Mouse (Mus musculus) frontal cortex, postnatal 25 days (tissue): ENCODE measurements around the gene Epm2a.
"Not testable (repeated sequence)": the region's sequence is repeated elsewhere in the genome, so short reads cannot be mapped to it uniquely, and the experiment has no call there.

Experiments
- DNase-seq, 2 experiments: peaks; one replicate each; pipeline ENCODE4 v3.0.0; 2022; ENCODE audit warnings: low spot score in 2 of 2

The Epm2a gene

GRCm38 (mm10) chr10:11343205-11344141 is at the start of gene Epm2a:
Gene Epm2a (plus strand): TSS chr10:11343404.
- DNase-seq: peak; percentile 51 to 59

DNA sequence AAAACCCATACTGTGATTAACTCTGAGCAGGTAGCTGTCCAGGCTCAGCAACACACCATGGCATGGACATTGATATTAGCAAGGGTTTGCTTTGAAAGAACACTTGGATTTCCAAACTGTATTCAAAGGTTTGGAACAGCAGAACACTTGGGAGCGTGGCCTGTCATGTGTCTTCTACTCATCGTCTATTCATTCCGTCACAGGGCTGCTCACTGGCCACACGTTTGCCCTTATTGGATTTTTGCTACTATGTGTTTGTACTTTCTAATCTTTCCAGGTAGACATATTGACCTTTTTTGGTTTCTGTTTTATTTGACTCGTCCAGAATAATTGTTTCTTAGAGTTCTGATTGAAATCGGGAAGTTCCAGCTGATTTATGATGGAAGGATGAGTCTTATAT is 44.8 kb upstream of the Epm2a start:
- DNase-seq: no peak

GRCm38 (mm10) chr10:11305365-11306053 is 37.7 kb upstream of the Epm2a start:
- no peak for DNase-seq

DNA sequence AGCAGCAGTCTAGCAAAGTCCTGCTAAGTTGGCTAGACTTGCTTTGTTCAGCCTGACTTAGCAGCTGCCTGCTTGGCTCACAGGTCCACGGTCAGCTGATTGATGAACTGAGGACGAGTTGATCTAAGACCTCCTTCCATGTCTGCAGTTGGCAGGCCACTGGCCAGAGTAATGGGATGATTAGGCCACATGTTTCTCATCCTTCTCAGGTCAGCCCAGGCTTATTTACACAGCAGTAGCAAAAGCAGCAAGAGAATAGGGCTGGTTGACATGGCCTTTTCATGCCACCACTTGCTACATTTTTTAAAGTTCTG is 37.2 kb upstream of the Epm2a start:
- no peak for DNase-seq

DNA sequence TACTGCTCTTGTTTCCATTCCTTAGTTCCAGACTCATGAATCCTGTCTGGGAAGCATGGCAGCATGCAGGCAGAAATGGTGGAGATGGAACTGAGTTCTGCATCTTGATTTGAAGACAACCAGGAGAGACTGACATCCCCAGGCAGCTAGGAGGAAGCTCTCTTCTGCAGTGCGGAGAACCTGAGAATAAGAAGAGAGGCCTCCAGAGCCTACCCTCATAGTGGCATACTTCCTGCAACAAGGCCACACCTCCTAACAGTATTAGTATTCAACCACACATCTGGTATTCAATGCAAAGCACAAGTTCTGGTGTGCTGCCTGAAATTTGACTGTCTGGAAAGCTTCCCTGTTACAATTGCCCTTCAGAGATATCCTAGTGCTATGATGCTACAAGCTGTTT is 33.3 kb upstream of the Epm2a start:
- DNase-seq: no peak

GRCm38 (mm10) chr10:11310481-11310880 is 32.7 kb upstream of the Epm2a start:
- no peak for DNase-seq

- not testable (repeated sequence) for DNase-seq
Observed at GRCm38 (mm10) chr10:11317856-11318454, 25.2 kb upstream of the Epm2a start.

DNA sequence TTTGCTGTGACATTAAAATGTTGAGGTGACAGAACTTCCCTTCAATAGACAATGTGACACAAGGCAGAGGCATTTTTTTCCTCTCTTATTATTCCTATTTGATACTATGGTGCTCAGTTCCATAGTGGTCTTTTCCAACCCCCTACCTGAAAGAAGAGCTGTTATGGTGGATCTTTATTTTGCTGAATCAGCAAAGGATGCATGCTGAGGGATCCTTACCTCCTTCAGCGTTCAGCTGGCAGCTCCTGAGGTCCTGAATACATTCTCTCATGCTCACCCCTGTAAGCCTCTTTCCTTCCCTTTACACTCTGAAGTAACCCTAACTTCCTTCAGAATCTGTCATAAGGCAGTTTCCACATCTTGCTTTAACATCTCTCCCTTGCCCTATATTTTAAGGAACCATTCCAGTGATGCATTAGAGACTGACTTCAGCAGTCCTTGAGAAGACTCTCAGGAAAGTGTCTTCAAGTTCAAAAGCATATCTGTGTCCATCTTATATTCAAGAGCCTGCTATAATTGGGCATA is 23.7 kb upstream of the Epm2a start:
- no peak for DNase-seq

DNA sequence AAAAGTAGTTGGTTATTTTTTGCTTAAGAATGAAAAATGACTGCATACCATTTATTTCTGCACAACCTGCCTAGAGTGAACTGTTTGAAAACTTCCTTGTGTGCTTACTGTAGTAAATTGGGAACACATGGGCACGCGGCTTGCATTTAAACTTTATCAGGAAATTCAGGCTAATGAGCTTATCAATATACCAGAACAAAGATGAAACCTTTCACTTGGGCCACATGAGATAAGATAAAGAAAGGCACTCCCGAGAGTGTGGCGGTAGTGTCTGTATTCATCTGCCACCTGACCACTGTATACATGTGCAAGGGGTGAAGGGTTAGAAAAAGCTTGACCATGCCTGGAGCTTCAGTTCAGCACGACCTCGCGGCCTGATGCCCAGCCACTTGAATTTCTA is 20.9 kb upstream of the Epm2a start:
- no peak for DNase-seq

DNA sequence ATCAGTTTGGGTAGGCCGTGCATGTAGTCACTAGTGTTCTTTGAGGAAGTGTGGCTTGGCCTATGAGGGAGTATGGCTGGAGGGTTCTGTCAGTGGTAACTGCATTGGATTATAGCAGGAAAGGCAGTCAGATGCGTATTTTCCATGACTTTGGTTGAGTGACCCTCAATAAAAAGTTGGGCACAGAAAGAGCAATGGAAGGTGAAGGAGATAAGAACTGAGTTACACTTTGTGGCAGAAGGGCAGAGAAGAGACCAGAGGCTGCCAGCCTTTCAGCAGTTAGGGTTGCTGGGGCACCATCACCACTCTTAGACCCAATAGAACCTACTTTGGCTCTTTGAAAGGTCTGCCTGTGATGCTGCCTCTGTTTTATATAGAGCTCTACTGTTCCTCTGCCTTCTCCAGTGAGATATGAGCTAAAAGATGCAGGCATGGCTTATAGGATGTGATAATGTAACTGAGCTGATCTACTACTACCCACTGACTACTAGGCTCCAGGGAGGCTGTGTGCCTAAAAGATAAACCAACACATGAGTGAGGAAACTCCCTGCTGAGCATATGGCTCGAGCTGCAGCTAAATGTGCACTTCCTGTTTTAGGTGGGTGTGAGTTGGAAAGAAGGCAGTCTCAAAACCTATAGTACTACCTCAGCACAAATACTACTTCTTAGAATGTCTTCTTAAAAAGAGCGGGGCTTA is 19.9 kb upstream of the Epm2a start:
- no peak for DNase-seq

DNA sequence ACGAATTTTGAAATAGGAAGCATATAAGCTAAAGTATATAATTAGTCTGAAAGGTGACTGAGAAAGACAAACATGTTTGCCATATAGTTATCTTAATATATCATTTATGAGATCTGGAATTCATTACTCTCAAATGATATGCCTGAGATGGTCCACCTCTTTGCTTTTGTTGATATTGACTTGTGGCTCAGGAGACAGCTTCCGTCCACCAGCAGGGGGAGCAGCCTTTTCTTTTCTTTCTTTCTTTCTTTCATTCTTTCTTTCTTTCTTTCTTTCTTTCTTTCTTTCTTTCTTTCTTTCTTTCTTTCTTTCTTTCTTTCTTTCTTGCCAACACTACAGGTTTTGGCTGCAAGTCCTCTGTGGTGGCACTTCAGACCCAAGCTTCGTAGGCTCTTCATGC is 16.7 kb upstream of the Epm2a start:
- no peak for DNase-seq

DNA sequence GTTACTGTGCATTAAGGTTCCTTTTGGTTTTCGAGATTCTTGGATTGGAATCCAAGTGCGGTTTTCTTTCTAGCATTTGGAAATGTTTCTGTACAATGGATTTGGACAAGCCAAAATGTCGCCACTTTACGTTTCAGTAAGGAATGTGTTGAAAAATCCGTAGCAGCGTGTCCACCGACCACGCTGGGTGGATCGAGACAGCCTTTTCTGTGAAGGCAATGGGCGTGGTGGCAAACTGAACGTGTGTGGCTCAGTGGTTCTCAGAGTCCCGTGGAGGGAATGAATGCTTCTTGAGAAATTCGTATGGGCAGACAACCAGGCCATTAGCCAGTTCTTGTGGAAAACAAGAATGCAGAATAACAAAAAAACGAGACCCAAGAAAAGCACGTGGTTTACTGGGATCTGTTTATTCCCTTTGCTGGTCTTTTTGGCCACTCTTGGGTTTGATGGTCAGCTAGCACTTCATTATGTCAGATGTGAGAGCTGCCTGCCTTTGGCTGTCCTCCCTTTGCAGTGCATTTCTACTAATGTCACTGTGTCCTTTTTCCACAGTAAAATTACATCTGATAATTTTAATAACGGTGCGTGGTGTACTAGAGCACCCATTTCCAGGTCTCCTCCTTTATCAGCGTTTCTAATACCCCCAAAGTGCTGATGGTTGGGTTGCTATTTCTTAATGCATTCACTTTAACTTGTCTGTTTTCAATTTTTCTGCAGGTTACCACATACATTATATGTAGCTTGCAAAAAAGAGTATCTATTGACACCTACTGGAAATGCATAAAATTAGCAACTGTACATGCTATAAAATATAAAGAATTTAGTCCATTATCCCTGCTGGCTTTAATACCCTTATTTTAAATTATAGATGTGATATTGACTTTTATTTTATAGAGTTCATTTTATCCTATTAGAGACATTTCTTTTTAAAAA is 1.6 kb downstream of the Epm2a start:
- no peak for DNase-seq

DNA sequence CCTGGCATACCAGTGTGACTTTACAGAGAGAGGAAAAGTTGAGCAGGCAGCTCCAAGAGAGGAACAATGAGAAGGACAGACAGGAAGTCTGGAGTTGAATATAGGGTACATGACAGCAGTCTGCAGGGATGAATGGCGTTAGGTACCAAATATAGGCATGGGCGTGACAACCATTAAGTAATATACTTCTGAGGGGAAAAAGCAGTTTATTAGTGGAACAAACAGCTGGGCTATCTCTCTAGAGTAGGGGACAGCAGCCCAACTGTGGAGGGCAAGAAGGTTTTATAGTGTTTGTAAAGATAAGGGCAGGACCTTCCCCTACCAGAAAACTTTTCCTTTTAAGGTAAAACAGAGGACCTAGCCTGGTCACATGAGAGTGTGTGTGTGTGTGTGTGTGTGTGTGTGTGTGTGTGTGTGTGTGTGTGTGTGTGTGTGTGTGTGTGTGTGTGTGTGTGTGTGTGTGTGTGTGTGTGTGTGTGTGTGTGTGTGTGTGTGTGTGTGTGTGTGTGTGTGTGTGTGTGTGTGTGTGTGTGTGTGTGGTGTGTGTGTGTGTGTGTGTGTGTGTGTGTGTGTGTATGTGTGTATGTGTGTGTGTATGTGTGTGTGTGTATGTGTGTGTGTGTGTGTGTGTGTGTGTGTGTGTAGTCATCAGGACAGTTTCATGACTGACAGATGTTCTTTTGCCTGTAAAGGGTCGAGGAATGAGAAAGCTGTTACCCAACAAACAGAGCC is 7.2 kb downstream of the Epm2a start:
- not testable (repeated sequence) for DNase-seq

GRCm38 (mm10) chr10:11354609-11355008 is 11.4 kb downstream of the Epm2a start:
- DNase-seq: no peak

DNA sequence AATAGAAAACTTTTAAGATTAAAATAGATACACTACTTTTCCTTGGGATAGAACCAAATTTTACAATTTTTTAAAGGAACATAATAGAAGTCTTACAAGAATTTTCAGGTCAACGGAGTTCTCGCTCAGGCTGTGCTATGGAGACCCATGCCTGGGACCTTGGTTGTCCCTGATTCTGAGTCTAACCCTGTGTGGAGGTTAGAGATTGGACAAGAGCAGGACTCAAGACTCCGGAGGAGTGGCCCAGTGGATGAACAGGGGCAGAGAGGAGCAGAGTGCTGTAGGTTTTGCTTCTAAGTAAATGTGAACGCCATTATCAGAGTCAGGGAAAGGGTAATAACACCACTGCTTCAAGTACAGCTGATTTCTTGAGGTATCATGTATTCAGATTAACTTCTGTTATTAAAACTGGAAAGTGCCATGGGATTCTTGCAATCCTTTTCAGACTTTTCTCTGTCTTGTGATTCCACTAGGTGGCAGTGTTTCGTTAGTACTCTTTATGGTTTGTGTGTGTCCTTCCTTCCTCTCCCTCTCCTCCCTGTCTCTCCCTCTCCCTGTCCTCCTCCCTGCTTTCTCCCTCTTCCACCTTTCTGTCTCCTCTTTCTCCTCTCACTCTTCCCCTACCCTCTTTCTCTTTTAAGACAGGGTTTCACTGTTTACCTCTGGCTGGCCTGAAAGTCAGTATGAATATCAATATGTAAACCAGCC is 18.9 kb downstream of the Epm2a start:
- no peak for DNase-seq

GRCm38 (mm10) chr10:11362896-11363487 is 19.8 kb downstream of the Epm2a start:
- DNase-seq: no peak

- no peak for DNase-seq
Observed at GRCm38 (mm10) chr10:11381302-11381701, 38.1 kb downstream of the Epm2a start.

GRCm38 (mm10) chr10:11410926-11411325 is 67.7 kb downstream of the Epm2a start:
- no peak for DNase-seq

- no peak for DNase-seq
Observed at GRCm38 (mm10) chr10:11420071-11420470, 76.9 kb downstream of the Epm2a start.
